Mouse (Mus musculus): Measurements from ENCODE around the gene Lyl1.

The Lyl1 gene

GRCm38 (mm10) chr8:84718959-84719690 is 17.9 kb downstream of the Lyl1 start:
- no peak for DNase-seq (ENCODE audit: inconsistent age in 2 of 2, low spot score in 1 of 2)

- DNase-seq (ENCODE audit: inconsistent age in 2 of 2, low spot score in 1 of 2) = no peak
Observed at GRCm38 (mm10) chr8:84722530-84722849, 21.2 kb downstream of the Lyl1 start.

- DNase-seq (ENCODE audit: inconsistent age in 2 of 2, low spot score in 1 of 2) = peak; percentile 60 to 72
Observed at GRCm38 (mm10) chr8:84722850-84723570, 21.8 kb downstream of the Lyl1 start, which contains the start of gene G430095P16Rik. TSS of gene G430095P16Rik (plus strand) at chr8:84723007.

GRCm38 (mm10) chr8:84723571-84723900 is 22.3 kb downstream of the Lyl1 start:
- DNase-seq (ENCODE audit: inconsistent age in 2 of 2, low spot score in 1 of 2) = no peak

DNA sequence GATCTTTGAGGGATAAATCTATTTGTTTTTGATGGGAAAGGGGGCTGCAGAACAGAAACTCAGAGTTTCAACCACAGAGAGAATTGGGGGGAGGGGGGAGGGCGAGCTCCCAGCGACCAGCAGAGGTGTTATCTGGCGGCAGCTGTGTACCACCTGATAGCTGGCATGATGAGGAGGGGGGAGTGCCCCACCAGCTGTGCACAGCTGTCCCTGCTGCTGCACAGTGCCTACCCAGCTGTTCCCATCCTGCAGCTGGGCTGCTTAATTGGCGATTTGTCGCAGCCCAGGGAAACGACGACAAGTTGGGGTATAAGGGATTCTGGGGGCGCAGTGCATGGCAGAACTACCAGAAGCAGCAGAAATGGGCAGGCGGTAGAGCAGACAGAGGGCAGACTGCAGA is 23.4 kb downstream of the Lyl1 start:
- DNase-seq (ENCODE audit: inconsistent age in 2 of 2, low spot score in 1 of 2) = no peak

GRCm38 (mm10) chr8:84725246-84725940 is 24.1 kb downstream of the Lyl1 start:
- no peak for DNase-seq (ENCODE audit: inconsistent age in 2 of 2, low spot score in 1 of 2)

DNA sequence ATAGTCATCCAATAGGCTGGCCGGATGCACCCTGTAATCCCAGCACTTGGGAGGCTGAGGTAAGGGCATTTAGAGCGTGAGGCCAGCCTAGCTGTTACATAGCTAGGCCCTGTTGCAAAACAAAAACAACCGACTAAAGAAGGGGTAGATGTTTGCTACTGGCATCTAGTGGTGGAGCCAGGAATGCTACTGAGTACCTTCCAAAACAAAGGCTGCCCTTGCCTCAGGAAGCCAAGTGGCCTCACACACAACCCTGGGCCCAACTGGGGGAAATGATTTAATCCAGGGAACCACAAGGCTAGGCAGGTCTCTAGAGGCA is 24.6 kb downstream of the Lyl1 start:
- peak in 1 of 2 experiments; percentile 64 for DNase-seq (ENCODE audit: inconsistent age in 2 of 2, low spot score in 1 of 2)

GRCm38 (mm10) chr8:84728474-84728873 is 27.2 kb downstream of the Lyl1 start:
- no peak for DNase-seq (ENCODE audit: inconsistent age in 2 of 2, low spot score in 1 of 2)

GRCm38 (mm10) chr8:84729921-84730362 is 28.7 kb downstream of the Lyl1 start:
- peak; percentile 31 to 60 for DNase-seq (ENCODE audit: inconsistent age in 2 of 2, low spot score in 1 of 2)

- no peak for DNase-seq (ENCODE audit: inconsistent age in 2 of 2, low spot score in 1 of 2)
Observed at GRCm38 (mm10) chr8:84730541-84731370, 29.5 kb downstream of the Lyl1 start.

GRCm38 (mm10) chr8:84731371-84732177 is 30.3 kb downstream of the Lyl1 start:
- no peak for DNase-seq (ENCODE audit: inconsistent age in 2 of 2, low spot score in 1 of 2)

- no peak for DNase-seq (ENCODE audit: inconsistent age in 2 of 2, low spot score in 1 of 2)
Observed at GRCm38 (mm10) chr8:84732545-84732944, 31.3 kb downstream of the Lyl1 start.

- no peak for DNase-seq (ENCODE audit: inconsistent age in 2 of 2, low spot score in 1 of 2)
Observed at GRCm38 (mm10) chr8:84732996-84733395, 31.7 kb downstream of the Lyl1 start.

DNA sequence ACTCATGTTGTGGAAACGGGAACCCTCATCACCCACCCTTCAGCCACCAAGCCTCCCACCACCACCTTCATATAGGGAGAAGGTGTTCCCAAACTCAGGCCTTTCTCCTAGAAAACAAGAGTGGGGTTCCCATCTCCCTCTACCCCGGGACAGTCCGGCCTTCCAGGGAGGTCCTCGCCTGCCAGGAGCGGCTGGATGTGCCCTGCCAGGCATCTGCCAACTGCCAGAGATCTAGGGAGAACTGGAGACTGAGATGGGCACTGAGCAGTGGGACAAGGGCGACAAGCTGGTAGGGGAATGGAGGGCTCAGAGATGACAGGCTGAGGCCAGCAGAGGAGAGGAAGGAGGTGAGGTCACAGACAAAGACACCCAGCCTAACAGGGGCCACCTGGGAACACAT is 32.7 kb downstream of the Lyl1 start:
- no peak for DNase-seq (ENCODE audit: inconsistent age in 2 of 2, low spot score in 1 of 2)

- no peak for DNase-seq (ENCODE audit: inconsistent age in 2 of 2, low spot score in 1 of 2)
Observed at GRCm38 (mm10) chr8:84734680-84735079, 33.4 kb downstream of the Lyl1 start.

- DNase-seq (ENCODE audit: inconsistent age in 2 of 2, low spot score in 1 of 2) = no peak
Observed at GRCm38 (mm10) chr8:84735597-84735996, 34.3 kb downstream of the Lyl1 start.

- DNase-seq (ENCODE audit: inconsistent age in 2 of 2, low spot score in 1 of 2) = no peak
Observed at GRCm38 (mm10) chr8:84736521-84736920, 35.3 kb downstream of the Lyl1 start.

DNA sequence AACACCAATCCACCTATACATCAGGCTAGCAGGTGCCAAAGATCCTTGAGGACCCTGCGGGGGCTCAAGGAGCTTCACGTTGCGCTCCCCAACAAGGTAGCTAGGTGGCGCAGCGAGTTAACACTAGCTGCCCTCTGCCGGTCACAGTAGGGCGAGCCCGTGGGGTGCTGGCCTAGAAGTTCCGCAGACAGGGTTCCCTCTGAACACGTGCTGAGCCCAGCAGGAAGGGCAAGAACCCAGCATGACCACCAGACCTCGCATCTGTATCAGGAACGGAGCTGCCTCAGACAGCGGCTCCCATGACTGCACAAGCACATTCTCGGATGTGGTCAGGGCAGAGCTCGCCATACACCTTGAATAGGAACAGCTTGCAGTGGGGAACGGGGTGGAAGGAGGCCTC is 36.4 kb downstream of the Lyl1 start:
- peak; percentile 71 to 88 for DNase-seq (ENCODE audit: inconsistent age in 2 of 2, low spot score in 1 of 2)

- no peak for DNase-seq (ENCODE audit: inconsistent age in 2 of 2, low spot score in 1 of 2)
Observed at GRCm38 (mm10) chr8:84738266-84738665, 37.0 kb downstream of the Lyl1 start.

GRCm38 (mm10) chr8:84738715-84739400 is 37.6 kb downstream of the Lyl1 start:
- DNase-seq (ENCODE audit: inconsistent age in 2 of 2, low spot score in 1 of 2) = peak in 1 of 2 experiments; percentile 32
